8 mouse cellular contexts compared by ENCODE assay signal in the genomic region with DNA sequence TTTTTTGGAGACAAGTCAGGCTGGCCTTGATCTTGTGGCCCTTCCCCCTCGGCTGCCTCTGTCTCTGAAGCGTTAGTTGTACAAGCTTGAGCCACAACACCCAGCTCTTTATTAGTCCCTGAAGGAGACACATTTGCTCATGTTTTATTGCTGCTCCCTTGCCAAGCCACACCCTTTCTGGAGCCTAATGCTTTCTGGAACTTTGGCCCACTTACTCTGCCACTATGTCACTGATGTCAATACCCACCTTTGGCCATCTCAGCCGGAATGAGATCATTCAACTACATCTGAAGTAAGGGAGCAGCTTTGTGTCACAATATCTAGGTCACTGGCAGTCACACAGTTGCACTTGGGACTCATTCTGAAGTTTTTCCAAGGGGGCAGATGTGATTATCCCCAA.
A peak's percentile ranks its signal among the peaks of the same experiment; 100 is the strongest.
DNase-seq lines count a peak whose midpoint lies in the region; ATAC-seq and TF ChIP-seq lines count a peak whose summit lies in the region.

No protein-coding gene starts in this region.

- H3ac ChIP-seq in myocyte (ENCODE audit: control insufficient read depth, insufficient read length): no peak overlapping the region

- peak overlapping the region; percentile 42 for H3K4me2 ChIP-seq in myocyte (ENCODE audit: low read depth)

- no peaks in the 10 kb centered on the region for H3K27me3 ChIP-seq in myocyte (ENCODE audit: control insufficient read depth, insufficient read depth, insufficient read length)
- H3K27me3 ChIP-seq in embryonic facial prominence, embryonic 10.5 days (replicated peaks; ENCODE audit: low read depth, poor library complexity, severe bottlenecking): no peaks in the 10 kb centered on the region

- H3K79me2 ChIP-seq in myocyte (ENCODE audit: control insufficient read depth, insufficient read depth): peaks cover 86% of the 10 kb centered on the region

- ATAC-seq in cerebellum, adult (ENCODE audit: insufficient number of reproducible peaks, low FRiP score, low TSS enrichment): no peak

- no peaks in the 10 kb centered on the region for H3K9me3 ChIP-seq in embryonic facial prominence, embryonic 10.5 days

- H3K27ac ChIP-seq in embryonic facial prominence, embryonic 10.5 days (replicated peaks): no peak overlapping the region

- intact Hi-C loops in heart, postnatal 25 days (cut with DNase I): no loop called here

- H3K4me1 ChIP-seq in embryonic facial prominence, embryonic 10.5 days: peaks cover 11% of the 10 kb centered on the region

- no peak overlapping the region for H3K4me3 ChIP-seq in myocyte
- H3K4me3 ChIP-seq in embryonic facial prominence, embryonic 10.5 days: no peak overlapping the region

- peak; percentile 95 for DNase-seq in heart, adult 11 months
- no peak for DNase-seq in heart, postnatal 25 days (ENCODE audit: low spot score)
- DNase-seq in gastrocnemius, adult 8-10 months (ENCODE audit: low spot score in 2 of 2): peak; percentile 61 to 68
- peak; percentile 46 to 51 for DNase-seq in kidney, adult 8-10 months
- no peak for DNase-seq in urinary bladder, postnatal 10 days (ENCODE audit: low spot score)
- no peak for DNase-seq in embryonic facial prominence, embryonic 10.5 days (ENCODE audit: low spot score)

- 81% methylated on average over 3 of the region's 3 CpGs for WGBS in embryonic facial prominence, embryonic 10.5 days

- TF ChIP-seq POLR2A in myocyte (IDR thresholded peaks at IDR 0.05; ENCODE audit: insufficient read length, low read depth): no peak

- no peaks in the 10 kb centered on the region for H3K36me3 ChIP-seq in myocyte (ENCODE audit: control insufficient read depth, insufficient read depth)
- peaks cover 2% of the 10 kb centered on the region; the same call in 1 of the 2 replicates for H3K36me3 ChIP-seq in embryonic facial prominence, embryonic 10.5 days (replicated peaks)

TF ChIP-seq in myocyte, 11 proteins besides CTCF, POLR2A, EP300 and RAD21:
- TF ChIP-seq MYOD1 (IDR thresholded peaks at IDR 0.05; ENCODE audit: control insufficient read depth in 1 of 3, insufficient read length in 2 of 3, low read depth in 2 of 3) (no peak), MAX (IDR thresholded peaks at IDR 0.05; ENCODE audit: low read depth) (no peak), SRF (IDR thresholded peaks at IDR 0.05; ENCODE audit: control insufficient read depth, insufficient read length, low read depth) (no peak), POLR2AphosphoS2 (IDR thresholded peaks at IDR 0.05; ENCODE audit: insufficient read length, low read depth) (no peak), MYOG (IDR thresholded peaks at IDR 0.05; ENCODE audit: control insufficient read depth in 1 of 3, insufficient read depth in 1 of 3, insufficient read length in 2 of 3, low read depth in 2 of 3) (no peak), TCF3 (IDR thresholded peaks at IDR 0.05; ENCODE audit: insufficient read length, low read depth) (no peak)

Comparison
In these comparisons a context has a peak if more than half of its experiments do, and no peak if none do; other contexts are left out.
1. DNase-seq: peak in heart, adult 11 months (single experiment), gastrocnemius, adult 8-10 months (2 of 2) and kidney, adult 8-10 months (2 of 2); none in heart, postnatal 25 days (single experiment), urinary bladder, postnatal 10 days (single experiment) and embryonic facial prominence, embryonic 10.5 days (single experiment).